Mouse (Mus musculus) C2C12 (cell line): ENCODE data around the gene Mosmo.

Experiments used
- CEBPB ChIP-seq: IDR thresholded peaks from one replicate; pipeline ENCODE4 v1.6.1; 2011; ENCODE audit warnings: low read depth, mild to moderate bottlenecking, control low read depth, moderate library complexity
- CTCF ChIP-seq: IDR thresholded peaks from one replicate; pipeline ENCODE4 v1.5.1; 2011; ENCODE audit not compliant: control insufficient read depth, insufficient read depth, insufficient read length
- FOSL1 ChIP-seq: IDR thresholded peaks from one replicate; pipeline ENCODE4 v1.8.0; 2011; ENCODE audit warnings: mild to moderate bottlenecking, low read length; ENCODE audit not compliant: poor library complexity, insufficient read depth, severe bottlenecking
- USF1 ChIP-seq: IDR thresholded peaks from one replicate; pipeline ENCODE4 v1.6.1; 2011; ENCODE audit warnings: low read depth, mild to moderate bottlenecking, control low read depth, moderate library complexity

GRCm38 (mm10) chr7:120647849-120648248, 29.6 kb upstream of the Mosmo start:
- no peak for TF ChIP-seq CTCF
- no peak for TF ChIP-seq FOSL1
- TF ChIP-seq USF1, result no peak
- TF ChIP-seq CEBPB, result no peak
